Mouse (Mus musculus) CD4-positive, CD25-positive, alpha-beta regulatory T cell, adult 2 months (primary cell): ENCODE results near the gene Nfib.

ENCODE experiments used
- DNase-seq: peaks from one replicate; pipeline ENCODE4 v3.0.0-alpha.2; 2012; ENCODE audit warnings: low read depth, low spot score

The Nfib gene

DNA sequence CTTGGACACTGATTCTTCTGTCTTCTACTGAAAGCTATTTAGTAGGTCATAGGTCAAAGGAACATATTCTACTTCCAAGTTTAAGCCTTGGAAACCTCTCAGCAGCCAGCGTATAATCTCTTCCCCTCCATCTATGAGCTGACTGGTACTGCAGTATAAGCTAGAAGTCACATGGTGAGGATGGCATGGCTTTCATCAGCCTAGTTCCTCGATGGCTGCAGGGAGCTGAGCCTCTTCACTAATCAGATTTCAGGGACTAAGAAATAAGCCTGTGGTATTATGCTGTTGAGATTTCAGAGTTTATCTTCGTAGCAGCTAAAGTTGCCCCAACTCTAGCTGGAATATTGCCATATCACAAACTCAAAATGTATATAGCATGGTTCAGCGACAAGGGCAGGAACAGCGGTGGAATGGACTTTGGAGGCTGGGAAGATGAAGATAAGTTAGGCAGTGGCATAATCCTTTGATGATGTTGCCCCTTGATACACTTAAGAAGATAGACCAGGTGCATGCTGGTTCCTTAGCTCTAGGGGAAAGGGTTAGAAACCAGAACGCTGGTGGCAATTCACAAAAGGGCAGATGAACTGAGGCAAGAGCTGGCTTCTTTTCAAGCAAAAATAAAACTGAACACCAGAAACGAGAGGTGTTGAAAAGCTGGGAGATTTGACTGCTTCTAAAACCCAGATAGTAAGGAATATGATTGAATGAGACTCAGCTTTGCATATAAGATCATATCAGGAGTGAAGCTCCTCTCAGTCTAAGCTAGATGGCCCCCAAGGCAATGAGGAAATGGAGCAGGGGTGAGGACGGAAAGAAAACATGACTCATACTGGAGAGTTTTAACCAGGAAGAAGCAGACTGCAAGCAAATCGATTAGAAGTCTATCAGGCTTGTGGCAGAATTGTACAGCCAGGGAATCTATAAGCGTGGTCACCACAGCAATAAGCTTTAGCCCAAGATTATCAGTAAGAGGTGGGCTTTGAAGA lies 111.6 kb downstream of the Nfib start:
- no peak for DNase-seq

DNA sequence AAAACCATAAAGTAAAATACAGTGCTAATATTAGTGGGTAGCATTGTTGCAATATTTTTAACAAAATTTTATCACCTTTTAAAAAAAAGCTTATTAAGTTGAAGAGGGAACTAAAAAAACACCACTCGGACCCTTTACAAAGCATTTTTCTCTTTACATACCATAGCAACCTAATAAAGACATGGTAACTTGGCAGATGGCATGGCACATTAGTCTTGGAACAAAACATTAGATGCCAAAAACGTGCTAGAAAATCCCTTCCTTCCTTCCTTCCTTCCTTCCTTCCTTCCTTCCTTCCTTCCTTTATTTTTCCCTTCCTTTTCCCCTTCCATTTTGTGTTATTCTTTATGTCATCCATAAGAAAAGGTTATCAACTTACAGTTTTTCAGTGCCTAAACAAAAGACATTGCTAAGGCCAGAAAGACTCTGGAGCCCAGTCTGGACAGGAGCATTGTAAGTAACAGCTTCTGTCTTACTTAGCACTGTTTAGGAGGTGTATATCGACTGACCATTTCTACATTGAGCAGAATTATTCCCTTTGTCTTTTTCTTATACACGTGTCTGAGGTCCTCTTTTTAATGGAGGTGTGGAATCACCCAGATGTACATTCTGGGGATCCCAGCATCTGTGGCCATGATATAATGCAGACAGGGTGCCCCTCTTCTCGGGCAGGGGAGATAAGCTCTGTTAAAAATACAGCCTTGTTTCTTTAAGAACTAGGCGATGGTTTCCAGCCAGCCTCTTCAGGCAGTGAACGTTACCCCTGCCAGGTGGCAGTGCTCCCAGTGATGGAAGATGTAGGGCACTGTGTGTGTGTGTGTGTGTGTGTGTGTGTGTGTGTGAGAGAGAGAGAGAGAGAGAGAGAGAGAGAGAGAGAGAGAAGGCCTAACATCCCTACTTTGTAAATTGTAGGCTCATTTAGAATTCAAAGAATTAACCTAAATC lies 113.2 kb downstream of the Nfib start:
- DNase-seq = no peak

GRCm38 (mm10) chr4:82589345-82589890 lies 116.1 kb downstream of the Nfib start:
- DNase-seq = no peak

DNA sequence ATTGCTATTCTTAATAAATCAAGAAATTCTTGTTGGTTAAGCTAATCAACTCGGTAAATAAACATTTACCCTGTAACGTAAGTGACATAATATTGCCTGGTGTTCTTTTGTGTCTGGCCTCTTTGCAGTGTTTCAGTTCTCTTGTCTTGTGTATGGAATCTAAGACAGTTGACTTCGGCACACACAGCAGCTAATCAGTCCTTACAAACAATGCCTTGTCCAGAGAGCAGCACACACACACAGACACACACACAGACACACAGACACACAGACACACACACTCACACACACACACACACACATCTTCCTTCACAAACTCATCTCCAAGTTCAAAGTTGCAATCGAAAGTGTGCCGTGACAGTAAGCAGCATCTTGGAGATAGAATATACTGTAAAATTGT lies 116.8 kb downstream of the Nfib start:
- no peak for DNase-seq

DNA sequence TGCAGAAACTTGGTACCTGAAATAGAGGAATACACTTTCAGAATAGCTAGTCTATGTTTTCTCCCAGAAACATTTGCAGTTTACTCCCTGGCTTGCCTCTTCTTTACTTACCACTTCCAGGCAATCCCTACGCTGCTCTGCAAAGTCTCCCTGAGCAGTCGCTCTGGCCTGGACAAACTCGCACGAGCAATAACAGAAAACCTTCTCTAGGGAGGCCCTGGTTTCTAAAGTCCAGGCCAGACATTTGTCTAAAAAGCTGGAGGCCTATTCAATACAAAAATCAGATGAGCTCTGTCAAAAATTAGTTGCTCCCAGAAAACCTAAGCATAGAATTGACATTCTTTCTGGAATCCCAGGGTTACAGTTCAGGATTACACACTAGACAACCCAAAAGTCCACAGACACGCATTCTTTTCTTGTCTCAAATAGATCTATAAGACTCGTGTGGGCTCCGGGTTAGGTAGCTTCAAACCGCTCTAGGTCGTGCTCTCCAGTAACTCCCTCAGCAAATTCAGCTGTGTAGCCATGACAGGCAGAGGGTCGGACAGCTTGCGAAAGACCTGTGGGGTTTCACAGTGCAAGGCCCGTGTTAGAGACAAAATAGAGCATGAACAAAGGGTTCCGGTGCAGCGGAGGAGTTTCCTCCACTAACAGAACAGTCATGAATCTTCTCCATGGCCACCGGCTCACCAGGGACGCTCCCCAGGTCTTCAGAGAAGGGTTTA lies 118.2 kb downstream of the Nfib start:
- no peak for DNase-seq

- no peak for DNase-seq
Measured at GRCm38 (mm10) chr4:82586637-82587036, 118.9 kb downstream of the Nfib start.

DNA sequence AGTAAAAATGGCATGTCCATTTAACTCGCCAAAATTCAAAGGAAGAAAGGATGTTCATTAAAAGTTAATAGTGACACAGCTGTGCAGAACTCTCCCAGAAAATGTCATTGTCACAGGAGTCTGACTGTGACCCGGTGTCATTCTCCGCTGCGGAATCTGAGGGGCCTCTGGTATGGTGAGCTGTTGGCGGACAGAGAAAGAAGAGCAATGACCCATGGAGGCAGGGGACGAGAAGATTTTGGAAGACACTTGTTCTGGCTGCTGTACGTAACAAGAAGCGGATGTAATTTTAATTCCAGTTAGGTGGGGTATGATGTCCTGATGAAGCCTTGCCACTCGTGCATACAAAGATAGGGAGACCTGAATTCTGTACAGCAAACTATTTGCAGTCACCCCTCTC lies 120.0 kb downstream of the Nfib start:
- DNase-seq = no peak

DNA sequence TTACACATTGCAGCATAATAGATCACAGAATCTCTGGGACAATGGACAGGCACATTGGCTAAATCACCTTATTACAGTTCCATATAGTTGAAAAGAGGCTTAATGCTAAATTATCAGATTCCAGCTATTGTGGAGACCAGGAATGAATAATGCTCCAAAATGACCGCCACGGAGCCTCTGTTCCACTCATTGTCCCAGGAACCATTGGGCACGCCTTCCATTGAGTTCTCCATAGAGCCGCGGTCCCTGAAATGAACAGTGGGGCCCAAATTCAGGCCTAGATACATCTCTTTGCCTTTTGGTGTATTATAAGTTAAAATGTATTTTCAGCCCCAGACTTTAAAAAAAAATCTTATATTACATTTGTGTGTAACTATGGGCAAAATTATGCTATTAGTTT lies 120.5 kb downstream of the Nfib start:
- DNase-seq = no peak

GRCm38 (mm10) chr4:82584548-82584947 lies 121.0 kb downstream of the Nfib start:
- no peak for DNase-seq

GRCm38 (mm10) chr4:82573291-82573605 lies 132.3 kb downstream of the Nfib start:
- DNase-seq = no peak

DNA sequence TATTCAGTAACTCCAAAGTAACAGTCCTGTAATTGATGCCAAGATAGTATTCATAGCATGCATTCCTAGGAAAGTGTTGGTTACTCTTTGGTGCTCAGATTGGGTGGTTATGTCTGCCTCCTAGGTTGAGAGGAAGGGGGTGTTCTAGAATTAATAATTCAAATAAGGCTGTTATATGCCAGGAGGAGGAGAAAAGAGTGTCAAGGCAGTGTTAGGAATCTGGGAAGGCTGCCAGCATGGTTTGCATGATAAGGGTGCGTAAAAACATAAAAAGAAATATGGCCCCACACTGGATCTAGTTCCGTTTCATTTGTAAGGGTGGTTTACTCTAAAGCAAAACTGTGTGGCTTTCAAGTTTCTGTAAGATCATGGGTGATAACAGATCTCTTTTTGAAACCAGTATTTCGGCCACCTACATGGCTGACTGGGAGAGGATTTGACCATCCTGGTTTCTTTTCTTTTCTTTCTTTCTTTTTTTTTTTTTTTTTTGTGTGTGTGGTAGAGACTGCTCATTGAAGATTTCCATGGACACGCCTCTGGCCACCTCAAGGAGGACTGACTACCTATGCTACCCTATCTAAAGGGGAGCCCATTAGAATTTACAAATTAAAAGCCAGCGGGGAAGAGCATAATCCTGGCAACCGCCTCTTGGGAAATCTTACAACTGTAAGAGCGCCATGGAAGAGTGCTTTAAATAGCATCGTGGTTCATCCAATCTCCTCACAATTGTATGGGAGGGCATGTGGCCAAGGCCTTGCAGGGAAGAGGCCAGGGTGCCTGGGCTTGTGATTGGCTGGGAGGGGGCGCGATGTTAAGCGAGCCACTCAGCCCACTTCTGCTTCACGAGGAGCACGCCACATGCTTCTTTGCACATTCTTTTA lies 132.9 kb downstream of the Nfib start:
- no peak for DNase-seq

DNA sequence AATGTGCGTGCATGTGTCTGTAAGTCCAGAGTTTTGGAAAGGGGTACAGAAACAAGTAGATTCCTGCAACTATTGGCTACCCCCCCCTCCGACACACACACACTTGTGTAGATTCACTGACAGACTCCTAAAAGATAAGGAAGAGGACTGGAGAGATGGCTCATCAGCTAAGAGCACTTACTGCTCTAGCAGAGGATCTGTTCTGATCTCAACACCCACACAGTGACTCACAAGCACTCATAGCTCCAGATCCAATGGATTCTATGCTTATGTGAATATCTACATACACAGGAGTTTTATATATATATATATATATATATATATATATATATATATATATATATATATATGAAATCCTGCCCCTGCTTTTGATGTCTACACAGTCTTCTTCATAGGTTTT lies 146.7 kb downstream of the Nfib start:
- no peak for DNase-seq

DNA sequence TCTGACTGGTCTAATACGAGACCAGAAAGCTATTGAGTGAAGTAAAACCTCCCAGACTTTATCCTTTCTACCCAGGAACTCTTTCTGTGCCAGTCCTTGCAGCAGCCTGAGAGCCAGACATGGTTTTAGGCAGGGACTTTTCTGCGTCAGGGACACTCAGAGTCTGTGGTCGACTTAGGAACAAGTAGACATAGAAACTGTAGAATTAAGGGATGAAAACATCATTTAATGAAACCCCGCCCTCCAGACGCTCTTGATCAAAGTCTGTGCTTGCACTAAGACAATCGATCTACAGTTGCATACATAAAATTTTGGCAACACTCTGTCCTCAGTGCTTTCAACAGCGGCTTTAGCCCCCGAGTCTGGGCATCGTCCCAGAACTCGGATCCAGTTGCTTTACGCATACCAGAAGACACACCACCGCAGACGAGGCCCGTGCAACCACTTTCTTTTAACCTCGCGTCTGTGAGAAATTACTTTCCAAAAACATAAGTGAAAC lies 149.8 kb downstream of the Nfib start:
- DNase-seq = no peak

DNA sequence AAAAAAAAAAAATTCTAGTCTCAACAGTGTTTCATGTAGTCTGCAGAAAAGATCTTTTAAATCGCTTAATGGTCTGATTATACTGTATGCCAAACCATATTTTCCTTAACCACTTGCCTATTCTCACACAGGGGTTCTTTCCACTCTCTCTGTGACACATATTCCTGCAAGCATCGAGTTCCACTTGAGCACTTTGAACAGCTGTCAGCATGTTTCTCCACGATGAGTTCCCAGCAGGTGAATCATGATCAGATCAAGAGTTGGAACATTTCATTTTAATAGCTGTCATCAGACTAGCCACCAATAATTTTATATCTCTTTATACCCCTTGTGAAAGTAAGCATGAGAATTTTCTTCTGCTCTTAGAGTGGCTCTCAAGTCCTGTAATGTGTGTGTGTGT lies 151.9 kb downstream of the Nfib start:
- DNase-seq = no peak

DNA sequence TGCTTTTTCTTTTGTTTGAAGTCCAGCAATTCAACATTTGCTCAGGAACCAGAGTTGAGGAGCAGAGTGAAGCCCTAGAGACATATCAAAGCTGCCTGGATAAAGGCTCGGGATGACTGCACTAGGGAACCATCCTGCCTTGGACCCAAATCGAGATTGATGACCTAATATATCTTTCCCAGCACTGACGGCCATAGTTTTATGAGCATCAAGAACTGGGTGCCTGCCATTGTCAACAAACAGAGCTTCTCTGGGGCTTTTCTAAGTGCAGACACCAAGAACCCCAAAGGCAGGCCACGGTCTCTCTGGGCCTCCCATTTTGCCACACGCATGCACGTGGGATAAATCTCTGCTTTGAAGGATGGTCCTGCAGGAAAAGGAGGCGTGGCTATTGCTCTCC lies 153.3 kb downstream of the Nfib start:
- DNase-seq = no peak

GRCm38 (mm10) chr4:82549762-82550380 lies 155.7 kb downstream of the Nfib start:
- DNase-seq = no peak

DNA sequence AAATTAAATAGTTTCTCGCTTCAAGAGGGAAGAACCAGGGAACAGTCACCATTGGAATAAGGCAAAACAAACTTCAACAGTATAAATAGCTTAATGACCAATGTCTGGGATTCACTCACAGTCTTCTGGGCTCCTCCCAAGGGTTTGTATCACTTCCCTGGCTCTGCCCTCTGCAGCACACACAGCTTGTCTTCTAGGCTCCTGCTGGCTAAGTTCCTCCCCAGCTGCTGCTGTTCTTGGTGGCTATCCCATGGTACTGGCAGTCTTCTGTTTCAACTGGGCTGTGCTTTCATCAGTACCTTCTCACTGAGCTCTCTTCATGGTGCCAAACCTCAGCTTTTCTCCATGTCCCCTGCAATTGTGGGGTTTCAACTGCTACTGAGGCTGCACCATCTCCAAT lies 157.3 kb downstream of the Nfib start:
- DNase-seq = no peak

DNA sequence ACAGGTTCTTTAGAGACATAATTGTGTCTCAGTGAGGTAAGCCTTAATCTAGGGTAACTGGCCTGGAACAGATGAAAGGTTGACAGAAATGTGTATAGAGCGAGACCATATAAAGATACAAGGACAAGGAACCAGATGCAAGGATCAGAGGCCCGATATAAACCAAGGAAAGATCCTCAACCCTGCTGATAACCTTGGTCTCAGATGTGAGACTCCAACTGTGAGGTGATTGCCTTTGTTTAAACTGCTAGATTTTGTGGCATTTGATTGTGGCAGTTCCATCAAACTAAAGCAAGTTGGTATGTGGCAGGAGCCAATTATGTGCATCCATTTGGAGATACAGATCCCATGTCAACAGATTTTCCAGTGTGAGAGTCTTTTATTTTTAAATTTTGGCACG lies 161.6 kb downstream of the Nfib start:
- DNase-seq = no peak

DNA sequence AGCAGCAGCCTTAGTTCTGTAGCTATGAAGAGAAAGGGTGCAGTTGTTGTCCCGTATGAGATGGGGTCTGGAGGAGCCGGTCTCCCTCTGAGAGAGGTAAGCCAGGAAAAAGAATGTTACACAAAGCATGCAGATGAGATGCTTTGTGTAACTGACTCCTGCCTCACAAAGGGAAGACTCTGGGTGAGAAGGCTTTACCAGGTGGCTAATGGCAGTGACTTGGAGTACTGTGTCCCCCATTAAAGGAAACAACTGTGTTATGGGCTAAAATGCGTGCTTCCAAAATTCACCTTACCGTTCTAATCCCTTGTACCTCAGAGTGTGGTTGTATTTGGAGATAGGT lies 162.2 kb downstream of the Nfib start:
- DNase-seq = no peak
